Mouse (Mus musculus) C3H10T1/2 (cell line): Measurements from ENCODE around the gene Dbp. TPM values are rescaled to one million over a fixed set of nuclear protein-coding genes. Genes with fewer than 3 reads are reported as not detected.

ENCODE experiments used
- polyA plus RNA-seq, 2 experiments: library from polyadenylated mRNA; unstranded; fragments of >200 nt; fragmentation: generic; extraction: Trizol; gene quantifications; one replicate each; pipeline ENCODE4 v1.2.1; 2012; ENCODE audit warnings: missing spikeins in 2 of 2

Dbp gene
- 10 to 100 TPM; 13.0 to 47.5 TPM for polyA plus RNA-seq

DNA sequence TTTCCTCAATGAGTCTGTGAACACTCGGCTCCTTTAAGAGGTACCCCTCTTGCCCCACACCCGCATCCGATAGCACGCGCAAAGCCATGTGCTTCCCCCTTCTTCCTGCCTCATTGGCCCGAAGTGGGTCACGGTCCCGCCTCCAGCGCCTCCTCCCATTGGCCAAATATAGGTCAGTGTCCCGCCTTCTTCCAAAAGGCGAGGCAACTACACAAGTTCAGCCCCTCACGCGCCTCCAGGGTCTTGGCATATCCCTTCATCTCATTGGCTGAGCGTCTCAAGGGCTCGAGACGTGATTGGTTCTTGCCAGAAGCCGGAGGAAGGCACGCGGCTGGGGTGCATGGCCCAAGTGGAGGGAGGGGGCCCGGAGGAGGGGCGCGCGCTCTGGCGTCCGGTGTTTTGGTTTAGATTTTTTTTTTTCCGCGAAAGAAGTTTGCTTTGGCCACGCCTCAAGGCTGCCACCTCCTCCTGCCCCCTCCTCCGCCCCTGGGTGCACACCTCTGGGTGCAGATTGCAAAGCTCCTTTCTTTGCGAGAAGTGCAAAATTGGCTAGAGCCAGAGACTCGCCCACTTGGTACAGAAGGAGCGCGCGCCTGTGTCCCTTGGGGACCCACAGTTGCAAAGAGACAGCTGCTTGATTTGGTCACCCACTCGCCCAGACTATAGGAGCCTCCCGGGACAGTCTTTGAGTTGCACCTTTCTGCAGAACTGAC lies at the start of gene Dbp:
Dbp (plus strand) TSS at position 359 of the 713 bp plus-strand sequence.

DNA sequence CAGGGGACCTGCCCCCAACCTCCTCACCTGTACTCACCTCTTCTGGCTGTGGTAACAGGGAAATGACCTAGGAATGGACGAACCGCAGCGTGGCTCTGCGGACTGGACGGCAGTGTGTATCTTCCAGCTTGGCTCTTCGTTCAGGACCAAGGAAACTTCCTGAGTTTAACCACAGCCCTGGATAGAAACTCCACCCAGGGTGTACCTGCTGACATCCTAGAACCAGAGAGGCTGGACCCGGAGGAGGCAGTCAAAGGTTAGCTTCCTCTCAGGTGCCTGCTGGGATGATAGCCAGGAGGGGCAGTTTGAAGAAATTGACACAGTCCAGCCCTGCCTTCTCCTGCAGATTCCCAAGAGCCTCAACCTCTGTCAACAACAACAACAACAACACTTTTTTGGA lies 38.7 kb upstream of the Dbp start, which contains the start of gene Fut2:
Fut2 (minus strand) TSS at position 234 of the 400 bp plus-strand sequence.

DNA sequence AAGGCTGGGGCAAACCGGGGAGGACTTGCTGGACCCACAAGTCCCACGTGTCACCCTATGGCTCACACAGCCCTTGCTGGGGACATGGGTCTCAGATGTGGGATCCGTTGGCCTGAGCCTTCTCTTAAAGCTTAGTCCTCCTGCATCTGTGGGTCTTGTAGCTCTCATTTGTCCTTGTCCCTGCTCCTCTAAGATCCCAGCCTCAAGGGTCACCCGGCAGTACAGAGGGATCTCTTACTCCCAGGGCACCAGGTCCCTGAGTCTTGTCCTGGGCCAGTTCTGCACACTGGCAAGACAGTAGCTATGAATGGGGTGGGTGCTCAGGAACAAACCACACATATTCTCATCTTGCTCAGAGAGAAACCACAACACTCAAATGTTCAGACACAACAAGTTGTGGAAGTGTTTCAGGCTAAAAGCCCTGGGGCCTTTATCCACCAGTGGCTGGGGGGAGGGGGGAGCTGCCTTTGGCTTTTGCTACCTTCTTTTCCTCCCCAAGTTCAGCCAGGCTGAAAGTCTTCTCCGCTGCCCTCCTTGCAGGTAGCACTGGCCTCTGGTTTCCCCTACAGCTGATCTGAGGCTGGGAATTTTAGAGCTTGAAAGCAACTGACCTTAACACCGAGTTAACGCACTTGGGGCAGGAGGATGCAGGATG lies 21.4 kb upstream of the Dbp start, which contains the start of gene Ntn5:
Ntn5 (plus strand) TSS at position 627 of the 655 bp plus-strand sequence.

DNA sequence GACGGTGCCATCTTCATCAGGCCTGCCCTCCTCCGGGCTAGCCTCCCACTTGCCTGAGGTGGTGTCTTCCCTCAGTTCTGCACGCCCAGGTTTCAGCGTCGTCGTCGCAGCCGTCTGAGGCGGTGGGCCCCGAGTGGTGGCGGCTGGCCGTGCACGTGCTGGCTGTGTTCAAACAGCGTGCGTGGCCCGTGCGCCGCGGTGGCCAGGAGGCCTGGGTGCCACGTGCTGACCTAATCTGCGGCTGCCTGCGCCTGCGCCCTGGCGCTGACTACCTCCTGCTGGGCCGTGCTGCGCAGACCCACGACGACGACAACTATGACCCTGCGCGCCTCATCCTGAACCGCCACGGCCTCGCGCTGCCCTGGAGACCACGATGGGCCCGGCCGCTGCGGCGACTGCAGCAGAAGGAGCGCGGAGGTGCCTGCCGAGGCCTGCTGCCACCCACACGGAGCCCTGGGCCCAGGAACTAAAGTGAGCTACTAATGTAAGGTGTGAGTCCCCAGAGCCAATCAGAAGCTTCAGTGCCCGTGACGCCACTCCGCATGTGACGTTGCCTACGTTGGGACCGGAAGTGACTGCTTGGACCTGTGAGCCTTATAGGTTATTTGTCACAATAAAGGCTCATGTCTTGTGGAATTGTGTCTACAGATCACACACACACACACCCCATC lies 10.8 kb upstream of the Dbp start, which contains the start of gene Sec1:
Sec1 (minus strand) TSS at position 482 of the 671 bp plus-strand sequence.

DNA sequence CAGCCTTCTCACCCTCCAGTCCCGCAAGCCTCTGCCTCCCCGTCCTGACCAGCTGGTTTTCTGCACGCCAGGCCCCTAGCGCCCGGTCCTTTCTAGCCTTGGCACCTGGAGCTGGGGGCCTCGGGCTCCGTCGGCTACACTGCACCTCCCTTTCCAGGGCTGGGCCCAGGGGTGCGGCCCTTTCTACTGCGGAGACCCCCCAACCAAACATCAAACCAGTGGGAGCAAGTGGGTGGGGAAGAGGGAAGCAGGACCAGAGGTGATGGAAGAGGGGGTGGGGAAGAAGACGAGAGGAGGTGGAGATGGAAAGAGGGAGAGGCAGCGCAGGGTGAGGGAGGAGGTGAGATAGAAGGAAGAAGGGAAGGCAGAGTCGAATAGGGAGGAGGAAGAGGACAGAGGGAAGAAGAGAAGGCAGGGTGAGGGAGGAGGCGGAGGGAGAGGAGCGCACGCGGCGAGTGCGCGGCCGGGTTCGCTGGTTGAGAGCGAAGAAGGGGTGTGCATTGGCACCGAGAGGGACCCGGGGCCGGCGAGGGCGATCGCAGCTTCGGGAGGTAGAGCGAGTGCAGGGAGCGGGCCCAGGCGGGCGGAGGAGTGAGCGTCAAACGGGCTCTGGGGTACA lies 5.3 kb upstream of the Dbp start, which contains the start of gene Car11:
Car11 (plus strand) TSS at position 321 of the 619 bp plus-strand sequence.

DNA sequence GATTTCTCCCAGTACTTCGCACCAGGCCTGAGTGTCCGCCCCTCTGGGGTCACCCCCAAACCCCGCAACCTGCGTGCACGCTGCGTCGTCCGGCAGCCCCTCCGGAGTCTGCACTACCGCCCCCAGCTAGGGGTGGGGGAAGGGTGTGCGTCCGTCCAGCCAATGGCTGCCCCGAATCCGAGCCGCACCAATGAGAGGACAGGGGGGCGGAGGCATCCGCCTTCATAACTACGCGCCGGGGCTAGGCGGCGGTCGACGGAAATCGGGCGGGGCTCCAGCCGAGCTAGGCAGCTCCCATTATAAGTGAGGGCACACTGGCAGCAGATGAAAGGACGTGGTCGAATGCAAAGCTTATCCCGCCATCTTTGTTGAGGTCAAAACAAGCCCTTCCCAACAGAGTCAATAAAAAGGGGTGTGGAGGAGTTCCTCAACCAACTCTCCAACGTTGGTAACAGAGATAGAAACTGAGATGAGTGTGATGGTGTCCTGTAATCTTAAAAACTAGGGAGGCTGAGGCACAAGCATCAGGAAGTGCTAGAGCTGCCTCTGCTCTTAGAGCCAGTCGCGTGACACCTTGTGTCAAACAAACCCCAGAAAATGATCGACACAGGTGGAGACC lies 10.3 kb downstream of the Dbp start, which contains the start of gene Rpl18:
Rpl18 (plus strand) TSS at position 368 of the 619 bp plus-strand sequence.

DNA sequence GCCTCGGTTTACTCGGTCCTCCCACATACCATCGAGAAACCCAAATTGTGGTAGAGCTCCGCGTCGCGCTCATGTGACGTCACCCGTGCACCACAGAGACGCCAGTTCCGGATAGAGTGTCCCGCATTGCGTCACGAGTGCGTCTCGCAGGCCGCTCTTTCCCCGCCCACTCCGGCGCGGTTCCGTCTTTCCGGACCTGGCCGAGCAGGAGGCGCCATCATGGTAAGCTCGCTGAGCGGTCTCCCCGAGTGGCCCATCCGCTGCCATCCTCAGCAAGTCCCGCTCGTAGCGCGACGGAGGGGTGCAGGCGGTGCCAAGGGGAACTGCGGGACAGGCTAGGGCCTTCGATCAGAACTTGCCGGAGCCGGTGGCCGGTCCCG lies 13.0 kb downstream of the Dbp start, which contains the start of gene Sphk2:
Sphk2 (minus strand) TSS at position 85 of the 380 bp plus-strand sequence.

DNA sequence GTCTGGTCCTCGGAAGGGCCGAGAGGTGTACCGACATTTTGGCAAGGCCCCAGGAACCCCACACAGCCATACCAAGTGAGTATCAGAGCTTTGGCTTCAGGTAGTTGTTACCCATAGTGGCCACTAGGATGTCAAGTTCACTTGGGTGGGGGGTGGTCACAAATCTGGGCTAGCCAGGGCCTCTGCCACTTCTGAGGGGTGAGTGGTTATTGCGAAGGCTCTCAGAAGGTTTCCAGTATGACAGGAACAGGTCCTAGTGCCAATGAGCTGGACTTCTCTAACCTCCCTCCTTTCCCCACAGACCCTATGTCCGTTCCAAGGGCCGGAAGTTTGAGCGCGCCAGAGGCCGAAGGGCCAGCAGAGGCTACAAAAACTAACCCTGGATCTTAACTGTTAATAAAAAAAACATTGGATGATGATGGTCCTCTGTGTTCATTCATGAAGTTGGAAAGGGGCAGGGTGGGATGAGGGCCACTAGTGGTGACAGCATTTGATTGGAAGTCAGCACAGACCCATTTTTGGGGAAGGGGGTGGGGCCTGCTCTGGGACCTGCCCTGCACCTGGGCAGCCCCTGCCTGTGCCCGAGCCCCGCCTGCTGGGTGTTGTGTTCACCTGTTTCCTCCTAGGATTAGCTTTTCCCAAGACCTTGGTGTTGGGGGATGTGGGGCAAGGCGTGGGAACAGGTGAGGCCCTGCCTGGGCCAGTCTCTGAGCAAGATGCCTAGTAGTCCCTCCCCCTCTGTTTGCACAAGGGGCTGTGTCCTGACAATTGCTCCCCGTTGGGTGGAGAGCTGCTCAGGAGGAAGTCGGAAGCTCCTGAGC lies 15.7 kb downstream of the Dbp start, which contains the start of gene Fam83e:
Fam83e (plus strand) TSS at position 800 of the 821 bp plus-strand sequence.

DNA sequence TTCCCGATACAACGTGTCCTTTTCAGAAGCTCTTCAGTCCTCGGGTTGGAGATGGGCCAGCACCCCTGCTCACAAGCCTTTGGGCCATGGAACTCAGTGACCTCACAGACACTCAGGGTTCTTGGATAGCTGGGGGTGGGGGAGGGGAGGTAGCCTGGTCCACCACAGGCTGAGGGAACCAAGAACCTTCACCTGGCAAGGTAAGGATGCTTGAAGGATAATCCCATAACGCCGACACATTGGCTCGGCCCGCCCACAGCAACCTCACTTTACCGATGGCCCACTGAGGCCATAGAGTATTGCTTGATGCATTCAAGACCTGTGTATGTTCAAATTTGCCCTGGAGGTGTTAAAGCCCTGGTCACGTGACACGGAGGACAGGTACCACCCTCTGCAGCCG lies 20.8 kb downstream of the Dbp start, which contains the start of gene Spaca4:
Spaca4 (minus strand) TSS at position 101 of the 400 bp plus-strand sequence.

Other genes with a start within 250 kb of the Dbp start
- gene Ftl1, start 245.2 kb upstream of the Dbp start, polyA plus RNA-seq, result over 10,000 TPM in 1 of 2 experiments, 1,000 to 10,000 TPM in 1; 3,673 to 13,112 TPM
- 100 to 1,000 TPM; 253 to 519 TPM for gene Bax, start 238.2 kb upstream of the Dbp start, polyA plus RNA-seq
- 1 to 10 TPM in 1 of 2 experiments, under 1 TPM in 1; 0.09 to 1.7 TPM for gene Tulp2, start 223.2 kb upstream of the Dbp start, polyA plus RNA-seq
- not detected for gene Gm45808, start 218.3 kb upstream of the Dbp start, polyA plus RNA-seq
- under 1 TPM; 0.07 to 0.21 TPM for gene Dhdh, start 216.3 kb upstream of the Dbp start, polyA plus RNA-seq
- gene Nucb1, start 194.7 kb upstream of the Dbp start, polyA plus RNA-seq, result 100 to 1,000 TPM in 1 of 2 experiments, 10 to 100 TPM in 1; 66.5 to 268 TPM
- 10 to 100 TPM in 1 of 2 experiments, 1 to 10 TPM in 1; 9.1 to 24.6 TPM for gene Ppp1r15a, start 178.8 kb upstream of the Dbp start, polyA plus RNA-seq
- gene Plekha4, start 178.8 kb upstream of the Dbp start, polyA plus RNA-seq, result 10 to 100 TPM in 1 of 2 experiments, under 1 TPM in 1; 0.27 to 17.6 TPM
- 1 to 10 TPM in 1 of 2 experiments, under 1 TPM in 1; 0.71 to 5.8 TPM for gene Hsd17b14, start 150.2 kb upstream of the Dbp start, polyA plus RNA-seq
- gene Bcat2, start 134.9 kb upstream of the Dbp start, polyA plus RNA-seq, result 10 to 100 TPM; 37.7 to 68.6 TPM
- gene Fgf21, start 89.6 kb upstream of the Dbp start, polyA plus RNA-seq, result under 1 TPM in 1 of 2 experiments, not detected in 1; 0.27 TPM
- not detected for gene Fut1, start 87.8 kb upstream of the Dbp start, polyA plus RNA-seq
- not detected for gene Izumo1, start 83.3 kb upstream of the Dbp start, polyA plus RNA-seq
- under 1 TPM; 0.05 to 0.07 TPM for gene Rasip1, start 77.6 kb upstream of the Dbp start, polyA plus RNA-seq
- gene Mamstr, start 65.1 kb upstream of the Dbp start, polyA plus RNA-seq, result 1 to 10 TPM in 1 of 2 experiments, under 1 TPM in 1; 0.05 to 1.3 TPM
- under 1 TPM in 1 of 2 experiments, not detected in 1; 0.06 TPM for gene Fut2, start 38.7 kb upstream of the Dbp start, polyA plus RNA-seq
- gene Ntn5, start 21.1 kb upstream of the Dbp start, polyA plus RNA-seq, result 1 to 10 TPM in 1 of 2 experiments, under 1 TPM in 1; 0.04 to 3.3 TPM
- 1 to 10 TPM in 1 of 2 experiments, under 1 TPM in 1; 0.42 to 1.3 TPM for gene Sec1, start 10.7 kb upstream of the Dbp start, polyA plus RNA-seq
- gene Car11, start 5.2 kb upstream of the Dbp start, polyA plus RNA-seq, result 10 to 100 TPM in 1 of 2 experiments, under 1 TPM in 1; 0.81 to 21.1 TPM
- 1,000 to 10,000 TPM; 3,564 to 8,503 TPM for gene Rpl18, start 10.4 kb downstream of the Dbp start, polyA plus RNA-seq
- gene Sphk2, start 12.9 kb downstream of the Dbp start, polyA plus RNA-seq, result 10 to 100 TPM; 13.6 to 20.8 TPM
- gene Fam83e, start 16.1 kb downstream of the Dbp start, polyA plus RNA-seq, result under 1 TPM; 0.05 to 0.09 TPM
- gene Spaca4, start 20.7 kb downstream of the Dbp start, polyA plus RNA-seq, result under 1 TPM in 1 of 2 experiments, not detected in 1; 0.12 TPM
- under 1 TPM; 0.12 to 0.25 TPM for gene Lmtk3, start 78.7 kb downstream of the Dbp start, polyA plus RNA-seq
- under 1 TPM; 0.11 to 0.41 TPM for gene Sult2b1, start 79.6 kb downstream of the Dbp start, polyA plus RNA-seq
- 100 to 1,000 TPM; 107 to 115 TPM for gene Cyth2, start 109.5 kb downstream of the Dbp start, polyA plus RNA-seq
- under 1 TPM; 0.09 to 0.12 TPM for gene Kcnj14, start 119.7 kb downstream of the Dbp start, polyA plus RNA-seq
- 10 to 100 TPM; 21.2 to 84.5 TPM for gene Grwd1, start 125.9 kb downstream of the Dbp start, polyA plus RNA-seq
- gene Kdelr1, start 167.7 kb downstream of the Dbp start, polyA plus RNA-seq, result 100 to 1,000 TPM; 128 to 197 TPM
- 1 to 10 TPM in 1 of 2 experiments, under 1 TPM in 1; 0.42 to 2.0 TPM for gene Grin2d, start 173.3 kb downstream of the Dbp start, polyA plus RNA-seq
- gene Syngr4, start 191.6 kb downstream of the Dbp start, polyA plus RNA-seq, result 1 to 10 TPM in 1 of 2 experiments, under 1 TPM in 1; 0.63 to 2.8 TPM
- 10 to 100 TPM in 1 of 2 experiments, 1 to 10 TPM in 1; 6.6 to 20.6 TPM for gene Tmem143, start 191.9 kb downstream of the Dbp start, polyA plus RNA-seq
- gene Emp3, start 216.3 kb downstream of the Dbp start, polyA plus RNA-seq, result 1,000 to 10,000 TPM in 1 of 2 experiments, 100 to 1,000 TPM in 1; 899 to 1,094 TPM
- gene Ccdc114, start 219.0 kb downstream of the Dbp start, polyA plus RNA-seq, result under 1 TPM; 0.41 to 0.73 TPM